Mouse (Mus musculus): ENCODE results near the gene Prkra. TPM values are rescaled to one million over a fixed set of nuclear protein-coding genes. Genes with fewer than 3 reads are reported as not detected.

The Prkra gene
- polyA plus RNA-seq (2016; fragmentation: Nextera tagmentation; extraction: Ambion mirVana) = 12.7 and 13.1 TPM in 2 replicates

DNA sequence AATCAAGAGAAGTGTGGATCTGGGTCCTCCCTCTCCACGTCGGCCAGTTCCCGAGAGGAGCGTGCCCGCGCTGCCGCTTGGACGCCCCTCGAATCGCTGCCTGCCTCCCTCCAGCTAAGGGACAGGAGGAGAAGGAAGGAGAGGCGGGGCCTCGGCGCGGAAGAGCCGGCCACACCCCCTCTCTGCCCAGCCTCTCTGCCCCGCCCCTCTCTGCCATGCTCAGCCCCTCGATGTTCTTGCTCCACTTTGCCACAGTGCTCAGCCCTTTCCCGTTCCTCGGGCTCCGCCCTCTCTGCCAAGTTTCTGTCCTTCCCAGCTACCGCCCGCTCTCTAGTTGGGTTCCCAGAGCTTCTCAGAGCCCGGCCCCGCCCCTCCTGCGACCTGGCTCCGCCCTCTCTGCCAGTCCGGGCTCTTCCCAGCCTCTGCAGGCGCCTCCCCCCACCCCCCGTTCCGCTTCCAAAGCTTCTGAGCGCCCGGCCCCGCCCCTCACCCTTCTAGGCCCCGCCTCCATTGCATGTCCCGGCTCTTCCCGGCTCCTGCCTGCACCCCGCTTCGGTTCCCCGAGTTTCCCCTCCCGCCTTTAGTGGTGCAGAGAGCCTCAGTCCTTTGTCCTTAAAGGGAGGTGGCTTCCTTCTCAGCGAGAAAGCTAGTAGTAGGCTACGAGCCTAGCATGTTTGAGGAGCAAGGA lies at the start of gene Prkra, which contains the start of gene Pjvk:
Prkra (minus strand) TSS at position 133 of the 688 bp plus-strand sequence.
Pjvk (plus strand) TSS at position 594 of the 688 bp plus-strand sequence.
- H3K9me3 ChIP-seq (replicated peaks) = no peaks in the 10 kb centered on the region
- under 1% methylated on average over 38 of the region's 42 CpGs for WGBS (ENCODE audit: insufficient replicate concordance)
- H3K4me1 ChIP-seq = peaks cover 28% of the 10 kb centered on the region
- H3K4me2 ChIP-seq = peak within 1 kb of the TSS; percentile 100
- no peaks in the 10 kb centered on the region for H3K36me3 ChIP-seq
- peak; percentile 96 for ATAC-seq
- H3K9ac ChIP-seq = peak within 1 kb of the TSS; percentile 78
- peak within 1 kb of the TSS; percentile 77 for H3K4me3 ChIP-seq
- no peaks in the 10 kb centered on the region for H3K27me3 ChIP-seq (replicated peaks)
- H3K27ac ChIP-seq = peak within 1 kb of the TSS; percentile 68

DNA sequence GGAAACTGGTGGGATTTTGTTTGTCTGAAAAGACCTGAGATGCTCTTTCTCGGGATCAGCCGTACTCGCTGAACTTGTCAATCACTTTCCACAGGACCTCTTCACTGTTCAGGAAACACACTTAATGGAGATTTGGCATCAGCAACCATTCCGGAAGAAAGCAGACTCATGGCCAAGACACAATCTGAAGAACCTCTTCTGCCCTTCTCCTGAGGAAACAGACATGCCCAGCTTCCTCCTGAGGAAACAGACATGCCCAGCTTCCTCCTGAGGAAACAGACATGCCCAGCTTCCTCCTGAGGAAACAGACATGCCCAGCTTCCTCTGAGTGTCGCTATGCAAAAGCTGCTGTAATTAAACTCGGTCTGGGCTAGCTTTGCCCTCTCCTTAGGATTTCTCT lies 47.5 kb upstream of the Prkra start:
- Histone ChIP-seq H3K27ac (no peak overlapping the region), H3K4me2 (no peak overlapping the region), H3K4me3 (no peak overlapping the region), H3K9me3 (replicated peaks) (no peaks in the 10 kb centered on the region), H3K27me3 (replicated peaks) (no peaks in the 10 kb centered on the region), H3K9ac (no peak overlapping the region), H3K36me3 (peaks cover 67% of the 10 kb centered on the region), H3K4me1 (no peaks in the 10 kb centered on the region)
- ATAC-seq = no peak
- 48% methylated on average over 6 of the region's 6 CpGs for WGBS (ENCODE audit: insufficient replicate concordance)

DNA sequence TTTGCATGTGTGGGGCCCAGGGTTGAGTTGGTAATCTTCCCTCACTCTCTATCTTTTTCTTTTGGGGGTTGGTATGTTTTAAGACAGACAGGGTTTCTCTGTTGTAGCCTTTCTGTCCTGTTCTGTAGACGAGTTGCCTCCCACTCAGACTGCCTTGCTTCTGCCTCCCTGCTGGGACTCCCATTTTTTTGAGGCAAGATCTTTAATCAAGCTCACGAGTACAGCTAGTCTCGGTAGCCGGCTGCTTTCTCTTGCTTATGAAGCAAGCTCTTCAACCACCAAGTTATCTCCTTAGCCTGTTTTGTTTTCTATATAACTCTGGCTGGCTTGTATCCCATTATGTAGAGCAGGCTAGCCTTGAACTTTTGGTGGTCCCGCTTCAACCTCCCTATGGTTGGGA lies 46.0 kb upstream of the Prkra start:
- Histone ChIP-seq H3K9me3 (replicated peaks) (no peaks in the 10 kb centered on the region), H3K4me1 (no peaks in the 10 kb centered on the region), H3K9ac (no peak overlapping the region), H3K27ac (no peak overlapping the region), H3K27me3 (replicated peaks) (no peaks in the 10 kb centered on the region), H3K36me3 (peaks cover 74% of the 10 kb centered on the region), H3K4me2 (no peak overlapping the region), H3K4me3 (no peak overlapping the region)
- no peak for ATAC-seq
- 76% methylated on average over 5 of the region's 5 CpGs for WGBS (ENCODE audit: insufficient replicate concordance)

DNA sequence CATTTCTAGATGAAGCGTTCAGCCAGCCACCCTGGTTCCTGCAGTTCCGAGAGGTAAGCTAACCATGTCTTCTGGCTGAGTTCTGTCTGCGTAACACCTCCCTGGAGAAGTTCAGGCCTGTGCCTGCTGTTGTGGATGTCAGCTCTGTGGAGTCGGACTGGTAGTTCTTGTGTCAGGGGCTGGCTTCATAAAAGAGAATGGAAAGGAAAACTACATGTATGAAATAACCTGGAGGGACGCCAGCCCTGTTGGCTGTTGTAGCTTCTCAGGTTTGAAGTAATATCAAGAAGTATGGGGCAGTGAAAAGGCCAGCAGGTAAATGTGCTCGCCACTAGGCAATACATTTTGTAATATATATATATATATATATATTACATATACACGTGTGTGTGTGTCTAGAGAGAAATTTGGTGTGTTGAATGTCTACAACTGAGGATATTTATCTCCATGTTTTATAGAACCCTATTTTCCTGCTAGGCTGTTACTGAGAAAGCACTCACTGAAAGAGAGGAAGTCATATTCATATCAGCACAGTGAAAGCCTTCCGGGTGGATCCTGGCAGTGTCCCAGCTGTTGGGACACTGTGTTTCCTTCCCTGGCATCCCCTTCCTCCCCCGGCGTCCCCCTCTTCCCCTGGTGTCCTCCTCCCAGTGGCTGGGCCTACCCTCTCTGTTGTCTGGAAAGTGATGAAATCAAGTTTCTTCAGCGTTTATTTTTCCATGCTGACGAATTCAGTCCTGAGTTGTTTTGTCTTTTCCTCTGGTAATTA lies 42.8 kb upstream of the Prkra start:
- no peak for ATAC-seq
- Histone ChIP-seq H3K36me3 (peaks cover 90% of the 10 kb centered on the region), H3K4me1 (peaks cover 9% of the 10 kb centered on the region; the same call in 1 of the 2 replicates), H3K4me3 (no peak overlapping the region), H3K27ac (no peak overlapping the region), H3K9ac (no peak overlapping the region), H3K9me3 (replicated peaks) (no peaks in the 10 kb centered on the region), H3K27me3 (replicated peaks) (no peaks in the 10 kb centered on the region), H3K4me2 (no peak overlapping the region)
- WGBS (ENCODE audit: insufficient replicate concordance) = 68% methylated on average over 12 of the region's 12 CpGs

DNA sequence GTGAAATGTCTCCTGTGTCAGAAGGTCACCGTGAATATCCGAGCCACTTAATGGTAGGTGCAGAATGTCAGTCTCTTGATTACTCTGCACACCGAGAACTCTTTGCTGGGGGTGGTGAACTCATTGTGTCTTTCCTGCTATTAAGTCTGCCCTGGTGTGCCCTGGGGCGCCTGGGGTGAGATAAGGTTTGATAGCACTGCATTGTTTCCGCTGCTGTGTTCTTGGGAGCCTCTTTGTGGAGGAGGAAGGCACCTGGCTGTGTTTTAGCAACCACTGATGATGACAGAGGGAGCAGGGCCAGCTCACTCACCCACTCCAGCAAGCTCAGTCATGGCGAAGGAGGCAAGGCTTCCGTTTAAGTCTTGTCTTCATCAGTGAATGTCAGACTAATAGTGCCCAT lies 40.3 kb upstream of the Prkra start:
- Histone ChIP-seq H3K9ac (no peak overlapping the region), H3K27ac (no peak overlapping the region), H3K4me3 (no peak overlapping the region), H3K9me3 (replicated peaks) (no peaks in the 10 kb centered on the region), H3K4me2 (no peak overlapping the region), H3K36me3 (peaks cover 87% of the 10 kb centered on the region), H3K4me1 (peaks cover 9% of the 10 kb centered on the region; the same call in 1 of the 2 replicates), H3K27me3 (replicated peaks) (no peaks in the 10 kb centered on the region)
- WGBS (ENCODE audit: insufficient replicate concordance) = 42% methylated on average over 7 of the region's 7 CpGs
- ATAC-seq = peak; percentile 44; the same call in 1 of the 2 replicates

DNA sequence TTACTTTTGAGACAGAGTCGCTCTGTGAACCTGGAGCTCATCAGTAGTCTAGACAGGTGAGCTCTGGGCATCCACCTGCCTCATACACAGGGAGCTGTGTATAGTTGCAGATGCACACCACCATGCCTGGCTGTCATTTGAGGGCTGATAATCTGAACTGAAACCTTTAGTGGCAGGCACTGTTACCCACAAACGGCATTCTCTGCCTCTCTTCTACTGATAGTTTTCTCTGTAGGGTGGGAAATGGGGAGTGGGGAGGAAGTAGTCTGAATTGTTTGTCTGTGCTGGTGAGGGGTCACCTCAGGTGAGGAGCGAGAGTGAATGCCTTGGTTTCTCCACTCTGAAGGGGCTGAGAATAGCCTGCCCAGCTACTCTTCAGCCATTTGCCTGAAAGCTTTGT lies 39.8 kb upstream of the Prkra start:
- Histone ChIP-seq H3K36me3 (peaks cover 87% of the 10 kb centered on the region), H3K4me2 (no peak overlapping the region), H3K27ac (no peak overlapping the region), H3K4me1 (peaks cover 9% of the 10 kb centered on the region; the same call in 1 of the 2 replicates), H3K9me3 (replicated peaks) (no peaks in the 10 kb centered on the region), H3K27me3 (replicated peaks) (no peaks in the 10 kb centered on the region), H3K9ac (no peak overlapping the region), H3K4me3 (no peak overlapping the region)
- WGBS (ENCODE audit: insufficient replicate concordance) = 68% methylated on average over 3 of the region's 3 CpGs
- ATAC-seq = no peak

DNA sequence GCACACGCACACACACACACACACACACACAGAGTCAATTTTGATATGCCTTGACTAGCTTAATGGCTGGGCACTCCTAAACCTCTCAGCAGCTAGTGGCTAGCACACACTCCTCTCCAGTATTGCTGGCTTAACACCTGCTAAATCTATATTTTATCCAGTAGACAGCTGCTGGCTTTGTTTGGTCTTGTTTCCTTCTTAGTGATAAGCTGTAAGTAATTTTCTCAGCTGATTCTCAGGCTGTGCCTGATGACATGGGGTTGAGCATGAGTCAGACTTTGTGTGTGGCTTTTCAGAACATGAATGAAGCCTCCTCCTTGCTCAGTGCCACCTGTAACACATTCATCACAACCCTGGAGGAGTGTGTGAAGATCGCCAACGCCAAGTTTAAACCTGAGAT lies 39.2 kb upstream of the Prkra start:
- Histone ChIP-seq H3K36me3 (peaks cover 87% of the 10 kb centered on the region), H3K4me2 (no peak overlapping the region), H3K27ac (no peak overlapping the region), H3K9me3 (replicated peaks) (no peaks in the 10 kb centered on the region), H3K27me3 (replicated peaks) (no peaks in the 10 kb centered on the region), H3K9ac (no peak overlapping the region), H3K4me1 (peaks cover 9% of the 10 kb centered on the region; the same call in 1 of the 2 replicates), H3K4me3 (no peak overlapping the region)
- WGBS (ENCODE audit: insufficient replicate concordance) = 95% methylated on average over 3 of the region's 3 CpGs
- no peak for ATAC-seq

DNA sequence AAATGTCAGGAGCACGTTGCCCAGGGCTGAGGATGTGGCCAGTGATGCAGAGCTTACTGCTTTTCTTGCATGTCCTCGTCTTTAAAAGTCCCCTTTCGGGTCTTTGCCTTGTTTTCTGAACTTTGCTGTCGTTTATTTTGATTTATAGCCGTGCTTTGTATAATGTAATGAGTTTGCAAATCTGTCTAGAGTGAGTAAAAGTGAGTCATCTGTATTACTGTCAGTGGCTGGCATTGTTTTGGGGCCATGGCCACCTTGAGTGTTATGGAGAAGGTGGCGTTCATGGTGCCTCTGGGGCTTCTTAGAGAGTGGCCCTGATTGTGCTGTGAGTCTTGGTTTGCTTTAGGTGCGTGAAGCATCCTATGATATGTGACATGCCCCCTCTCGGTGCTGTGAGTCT lies 34.5 kb upstream of the Prkra start:
- H3K9me3 ChIP-seq (replicated peaks) = no peaks in the 10 kb centered on the region
- ATAC-seq = no peak
- no peak overlapping the region for H3K4me3 ChIP-seq
- no peak overlapping the region for H3K27ac ChIP-seq
- H3K4me1 ChIP-seq = peaks cover 2% of the 10 kb centered on the region; the same call in 1 of the 2 replicates
- peaks cover 82% of the 10 kb centered on the region for H3K36me3 ChIP-seq
- H3K9ac ChIP-seq = no peak overlapping the region
- 84% methylated on average over 8 of the region's 8 CpGs for WGBS (ENCODE audit: insufficient replicate concordance)
- H3K4me2 ChIP-seq = no peak overlapping the region
- no peaks in the 10 kb centered on the region for H3K27me3 ChIP-seq (replicated peaks)

DNA sequence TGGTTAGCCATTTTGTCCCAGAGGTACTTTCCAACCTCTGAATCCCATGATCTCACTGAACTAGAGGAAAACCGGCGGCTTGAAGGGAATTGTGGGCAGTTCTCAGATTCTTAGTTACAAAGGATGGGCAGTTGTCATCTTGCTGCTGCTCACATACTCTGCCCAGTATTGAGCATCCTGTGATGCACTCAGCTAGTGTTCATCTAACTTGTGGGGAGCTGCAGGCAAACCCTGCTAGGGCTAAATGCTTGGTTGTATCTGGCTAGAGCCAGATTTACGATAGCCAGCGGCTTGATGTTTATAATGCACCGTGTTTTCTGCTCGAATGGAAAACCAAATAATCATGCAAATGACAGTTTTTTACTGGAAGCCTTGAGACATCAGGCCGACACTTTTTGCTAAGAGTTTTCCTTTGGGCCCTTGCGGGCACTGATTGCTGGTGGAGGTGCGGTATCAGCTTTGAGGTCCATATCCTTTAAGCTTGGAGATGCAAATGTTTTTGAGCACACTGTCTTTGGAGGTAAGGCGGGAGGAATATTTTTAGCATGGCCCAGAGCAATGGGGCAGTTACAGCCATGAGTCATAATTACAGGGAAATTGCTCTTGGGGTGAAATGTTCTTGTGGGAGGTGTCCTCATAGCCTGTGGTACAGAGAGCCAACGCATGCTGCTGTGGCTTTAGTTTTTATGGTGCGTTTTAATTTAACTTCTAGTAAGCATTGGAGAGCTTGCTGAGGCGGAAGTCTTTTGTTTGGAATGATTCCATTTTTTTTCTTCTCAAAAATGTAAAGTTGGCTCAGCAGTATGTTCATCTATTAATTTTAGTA lies 28.8 kb upstream of the Prkra start:
- no peaks in the 10 kb centered on the region for H3K27me3 ChIP-seq (replicated peaks)
- H3K36me3 ChIP-seq = peaks cover 29% of the 10 kb centered on the region
- H3K4me3 ChIP-seq = peak overlapping the region; percentile 86
- H3K27ac ChIP-seq = no peak overlapping the region
- peaks cover 53% of the 10 kb centered on the region for H3K4me1 ChIP-seq
- no peaks in the 10 kb centered on the region for H3K9me3 ChIP-seq (replicated peaks)
- WGBS (ENCODE audit: insufficient replicate concordance) = 71% methylated on average over 13 of the region's 13 CpGs
- no peak for ATAC-seq
- peak overlapping the region; percentile 75 for H3K4me2 ChIP-seq
- peak overlapping the region; percentile 50 for H3K9ac ChIP-seq

DNA sequence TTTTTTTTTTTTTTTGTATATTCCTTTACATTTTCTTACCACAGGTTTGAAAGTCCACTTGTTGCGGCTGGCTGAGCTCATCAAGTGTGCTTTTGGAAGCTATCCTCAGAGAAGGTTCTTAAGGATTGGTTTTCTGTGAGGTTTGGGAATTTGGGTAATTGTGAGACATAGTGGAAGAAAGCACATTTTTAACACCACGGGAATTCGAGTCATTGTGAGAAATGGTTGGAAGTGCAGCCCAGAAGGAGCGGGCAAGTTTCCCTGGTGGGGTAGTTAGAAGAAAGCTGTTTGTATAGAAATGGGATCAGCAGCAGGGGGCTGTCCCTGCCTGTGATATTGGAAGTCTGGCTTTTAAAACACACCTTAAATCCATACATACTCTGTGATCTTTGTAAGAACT lies 28.1 kb upstream of the Prkra start:
- H3K4me2 ChIP-seq = peak overlapping the region; percentile 75
- peaks cover 54% of the 10 kb centered on the region for H3K4me1 ChIP-seq
- 12% methylated on average over 4 of the region's 4 CpGs for WGBS (ENCODE audit: insufficient replicate concordance)
- H3K27ac ChIP-seq = no peak overlapping the region
- no peaks in the 10 kb centered on the region for H3K27me3 ChIP-seq (replicated peaks)
- H3K36me3 ChIP-seq = peaks cover 23% of the 10 kb centered on the region
- H3K9ac ChIP-seq = peak overlapping the region; percentile 79
- no peak for ATAC-seq
- no peaks in the 10 kb centered on the region for H3K9me3 ChIP-seq (replicated peaks)
- H3K4me3 ChIP-seq = peak overlapping the region; percentile 86

DNA sequence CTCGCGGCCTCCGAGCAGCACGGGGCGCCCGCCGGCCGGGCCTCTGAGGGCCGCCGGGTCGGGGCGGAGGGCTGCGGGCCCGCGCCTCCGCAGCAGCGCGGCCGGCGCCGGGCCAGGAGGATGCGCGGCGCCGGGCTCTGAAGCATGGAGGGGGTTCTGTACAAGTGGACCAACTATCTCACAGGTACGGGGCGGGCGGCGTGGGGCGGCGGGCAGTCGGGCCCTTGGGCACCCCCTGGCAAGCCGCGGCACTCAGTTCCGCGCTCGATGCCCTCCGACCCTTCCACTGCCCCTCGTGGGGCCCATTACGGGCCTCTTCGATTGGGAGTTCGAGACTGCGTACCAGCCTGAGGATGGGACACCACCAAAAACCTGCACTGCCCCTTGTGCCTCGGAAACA lies 27.6 kb upstream of the Prkra start:
- peak overlapping the region; percentile 79 for H3K27ac ChIP-seq
- H3K4me2 ChIP-seq = peak overlapping the region; percentile 75
- H3K4me1 ChIP-seq = peaks cover 54% of the 10 kb centered on the region
- WGBS (ENCODE audit: insufficient replicate concordance) = 3% methylated on average over 33 of the region's 44 CpGs
- no peaks in the 10 kb centered on the region for H3K27me3 ChIP-seq (replicated peaks)
- peaks cover 18% of the 10 kb centered on the region for H3K36me3 ChIP-seq
- no peaks in the 10 kb centered on the region for H3K9me3 ChIP-seq (replicated peaks)
- ATAC-seq = peak; percentile 57
- H3K9ac ChIP-seq = peak overlapping the region; percentile 79
- peak overlapping the region; percentile 86 for H3K4me3 ChIP-seq

Measured in liver, embryonic 12.5 days (tissue).